Mouse (Mus musculus) adrenal gland, adult (tissue): Measurements from ENCODE around the gene Ptpn11.

Experiments
- DNase-seq, 2 experiments: peaks; one replicate each; pipeline ENCODE4 v3.0.0; 2022 to 2023; ENCODE audit warnings: low spot score in 1 of 2; ENCODE audit not compliant: inconsistent age in 2 of 2

Ptpn11 gene

DNA sequence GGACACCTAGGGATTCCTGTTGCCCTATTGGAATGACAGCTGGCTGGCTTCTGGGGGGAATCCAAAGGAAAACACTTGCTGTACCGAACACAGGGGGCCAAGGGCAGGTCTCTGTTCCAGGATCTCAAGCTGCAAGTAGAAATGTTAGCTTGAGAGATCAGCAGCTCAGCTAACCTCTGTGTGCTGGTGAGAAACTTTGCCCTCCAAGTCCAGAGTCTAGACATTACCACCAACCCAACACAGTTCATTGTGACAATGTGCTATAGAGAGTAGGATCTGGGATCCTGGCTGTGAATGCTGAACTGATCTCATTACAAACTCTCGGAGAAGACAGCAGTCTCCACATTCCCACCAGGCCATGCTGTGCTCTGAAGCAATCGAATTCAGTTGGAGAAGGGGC is 59.4 kb downstream of the Ptpn11 start:
- DNase-seq: no peak

DNA sequence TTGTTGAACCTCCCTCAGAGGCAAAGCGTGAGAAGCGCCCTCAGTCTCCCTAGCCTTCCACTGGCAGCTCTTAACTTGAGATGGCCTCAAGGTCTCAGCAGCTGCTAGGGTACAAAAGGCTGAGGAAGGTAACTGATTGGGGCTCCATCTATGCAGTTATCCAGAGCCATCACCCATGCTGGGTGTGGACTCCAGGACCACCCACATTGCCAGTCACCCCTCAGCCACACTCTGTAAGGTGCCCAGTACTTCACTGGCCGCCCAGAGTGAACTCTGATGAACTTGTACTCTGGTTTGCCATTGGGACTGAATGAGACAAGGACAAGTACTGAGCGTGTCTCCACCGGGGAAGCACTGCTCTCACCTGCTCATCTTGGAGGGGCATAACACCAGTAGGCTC is 61.9 kb downstream of the Ptpn11 start:
- DNase-seq: no peak

DNA sequence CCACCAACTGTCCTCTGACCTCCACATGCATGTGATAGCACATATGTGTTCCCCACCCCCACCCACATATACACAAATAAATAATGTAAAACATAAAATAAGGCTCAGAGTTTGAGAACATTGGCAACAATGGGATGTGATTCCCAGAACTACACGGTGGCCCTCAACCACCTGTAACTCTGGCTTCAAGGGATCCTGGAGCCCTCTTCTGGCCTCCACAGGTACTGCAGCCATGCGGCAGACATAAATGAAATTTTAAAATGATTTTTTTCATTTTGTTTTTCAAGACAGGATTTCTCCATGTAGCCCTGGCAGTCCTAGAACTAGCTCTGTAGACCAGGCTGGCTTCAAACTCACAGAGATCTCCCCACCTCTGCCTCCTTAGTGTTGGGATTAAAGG is 65.1 kb downstream of the Ptpn11 start:
- DNase-seq: no peak

DNA sequence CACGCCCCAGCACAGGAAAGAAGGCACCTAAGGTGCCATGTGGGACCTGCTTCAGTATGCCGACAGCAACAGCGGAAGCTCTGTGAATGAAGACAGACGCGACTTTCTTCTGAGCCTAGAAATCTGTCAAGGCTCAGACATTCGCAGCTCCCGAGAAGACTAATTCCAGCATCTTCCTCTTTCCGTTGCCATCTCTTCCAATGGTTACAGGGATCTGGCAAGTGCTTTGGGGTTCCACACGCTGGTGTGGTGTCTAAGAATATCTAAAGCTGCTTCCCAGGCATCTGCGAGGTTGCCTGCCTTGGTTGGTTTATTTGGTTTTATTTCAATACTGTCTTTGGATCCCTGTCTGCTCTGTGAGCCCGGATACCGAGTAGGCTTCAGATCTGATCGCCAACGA is 65.6 kb downstream of the Ptpn11 start:
- DNase-seq: no peak

DNA sequence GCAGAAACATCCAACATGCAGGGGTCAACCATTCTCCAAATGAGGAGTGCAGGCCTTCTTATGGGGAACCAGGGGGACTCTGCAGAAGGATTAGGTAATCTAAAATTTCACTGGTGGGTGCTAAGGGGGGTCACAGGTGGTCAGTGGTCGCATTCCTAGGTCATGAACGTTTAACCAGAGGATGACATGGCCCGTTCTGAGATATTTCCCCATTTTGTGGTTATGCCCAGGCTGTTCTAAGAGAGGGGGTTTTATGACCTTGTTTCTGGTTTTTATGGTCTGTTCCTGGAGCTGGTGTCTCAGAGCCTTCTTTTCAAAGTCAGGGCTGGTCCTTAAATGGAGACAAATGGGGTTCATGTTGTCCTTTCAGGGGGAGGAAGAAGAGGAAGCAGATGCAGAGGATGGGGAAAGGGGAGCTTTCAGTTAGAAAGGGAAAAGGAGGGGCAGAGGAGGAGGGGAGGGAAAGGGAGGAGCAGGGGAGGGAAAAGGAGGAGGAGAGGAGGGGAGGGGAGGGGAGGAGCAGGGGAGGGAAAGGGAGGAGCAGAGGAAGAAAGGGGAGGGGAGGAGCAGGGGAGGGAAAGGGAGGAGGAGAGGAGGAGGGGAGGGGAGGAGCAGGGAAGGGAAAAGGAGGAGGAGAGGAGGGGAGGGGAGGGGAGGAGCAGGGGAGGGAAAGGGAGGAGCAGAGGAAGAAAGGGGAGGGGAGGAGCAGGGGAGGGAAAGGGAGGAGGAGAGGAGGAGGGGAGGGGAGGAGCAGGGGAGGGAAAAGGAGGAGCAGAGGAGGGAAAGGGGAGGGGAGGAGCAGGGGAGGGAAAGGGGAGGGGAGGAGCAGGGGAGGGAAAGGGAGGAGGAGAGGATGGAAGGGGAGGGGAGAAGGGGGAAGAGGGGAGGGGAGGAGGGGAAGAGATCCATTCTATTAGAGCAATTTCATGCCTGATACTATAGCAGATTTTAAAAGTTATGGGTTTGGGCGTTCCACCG is 66.7 kb downstream of the Ptpn11 start:
- no peak for DNase-seq

DNA sequence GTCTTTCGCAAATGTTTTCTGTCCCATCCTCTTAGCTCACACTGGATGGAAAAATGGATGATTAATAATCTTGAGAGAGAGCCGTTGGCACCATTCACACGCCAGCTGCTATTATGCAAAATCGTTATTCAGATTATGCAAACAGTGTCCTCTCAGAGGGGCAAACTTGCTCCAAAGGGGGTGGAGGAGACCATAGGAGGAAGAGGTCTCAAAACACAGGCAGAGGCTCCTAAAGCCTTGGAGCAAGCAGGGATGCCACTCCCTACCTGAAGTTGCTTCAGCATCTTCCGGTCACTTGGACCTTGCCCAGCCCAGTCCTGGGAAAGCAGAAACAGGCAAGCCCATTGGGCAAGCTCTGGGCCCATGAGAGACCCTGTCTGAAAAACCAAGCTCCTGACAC is 67.8 kb downstream of the Ptpn11 start:
- no peak for DNase-seq

DNA sequence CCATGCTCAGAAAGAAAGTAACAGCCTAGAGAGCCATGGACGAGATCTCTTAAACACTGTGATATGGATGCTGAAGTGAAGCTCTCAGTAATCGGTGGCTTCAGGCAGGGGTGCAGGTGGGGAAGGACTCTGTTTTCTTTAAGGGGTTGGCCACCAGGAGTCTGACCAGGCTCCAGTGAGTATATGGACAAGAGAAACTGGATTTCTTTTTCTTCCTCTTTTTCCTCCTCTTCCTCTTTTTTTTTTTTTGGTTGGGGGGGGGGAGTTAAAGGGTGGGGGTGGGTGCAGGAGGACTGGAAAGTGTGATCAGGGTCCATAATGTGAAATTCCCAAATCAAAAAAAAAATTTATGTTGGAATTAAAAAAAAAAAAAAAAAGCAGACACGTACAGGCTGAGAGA is 68.6 kb downstream of the Ptpn11 start:
- no peak for DNase-seq

DNA sequence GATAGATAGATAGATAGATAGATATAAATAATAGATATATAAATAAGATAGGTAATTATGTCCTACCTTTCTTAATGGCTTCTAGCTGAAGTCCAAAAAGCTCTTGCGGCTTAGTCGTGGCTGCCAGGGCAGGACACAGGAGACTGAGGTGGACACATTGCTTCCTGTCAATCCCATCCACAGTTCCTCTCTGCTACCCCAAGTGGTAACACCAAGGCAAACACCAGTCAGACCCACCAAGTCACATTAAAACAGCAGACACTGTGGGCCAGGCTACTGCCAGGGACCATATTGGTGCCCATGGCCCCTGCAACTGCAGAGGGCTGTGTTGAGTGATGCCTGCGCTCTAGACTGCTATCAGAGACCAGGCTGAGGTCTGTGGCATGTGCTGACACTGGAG is 69.2 kb downstream of the Ptpn11 start:
- no peak for DNase-seq

DNA sequence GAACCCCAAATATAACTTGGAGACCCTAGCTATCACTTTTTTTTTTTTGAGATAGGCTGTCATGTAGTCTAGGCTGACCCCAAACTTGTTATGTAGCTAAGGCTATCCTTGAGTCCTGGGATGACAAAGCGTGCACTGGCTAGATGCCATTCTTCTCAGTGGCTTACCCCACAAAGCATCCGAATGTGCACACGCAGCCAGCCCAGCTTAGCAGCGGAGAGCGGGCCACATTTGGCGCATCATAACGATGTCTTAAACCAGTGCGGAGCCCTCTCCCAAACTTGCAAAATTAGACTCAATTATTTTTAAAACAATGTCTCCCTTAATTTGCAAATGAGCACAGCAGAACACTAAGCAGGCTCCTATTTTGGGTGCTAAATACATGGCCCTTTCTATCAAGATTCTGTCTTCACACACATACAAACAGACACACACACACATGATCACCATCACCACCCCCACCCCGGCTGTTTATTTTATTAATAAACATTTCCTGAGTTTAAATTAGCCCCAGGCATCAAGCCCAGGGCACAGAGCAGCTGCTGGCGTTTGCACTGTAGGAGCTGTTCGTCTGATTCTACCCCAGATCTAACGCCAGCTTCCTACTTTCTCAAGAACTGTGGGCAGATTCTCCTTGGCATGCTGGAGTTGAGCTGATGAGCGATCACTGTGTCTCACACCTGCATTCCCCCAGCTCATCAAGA is 71.7 kb downstream of the Ptpn11 start:
- no peak for DNase-seq

DNA sequence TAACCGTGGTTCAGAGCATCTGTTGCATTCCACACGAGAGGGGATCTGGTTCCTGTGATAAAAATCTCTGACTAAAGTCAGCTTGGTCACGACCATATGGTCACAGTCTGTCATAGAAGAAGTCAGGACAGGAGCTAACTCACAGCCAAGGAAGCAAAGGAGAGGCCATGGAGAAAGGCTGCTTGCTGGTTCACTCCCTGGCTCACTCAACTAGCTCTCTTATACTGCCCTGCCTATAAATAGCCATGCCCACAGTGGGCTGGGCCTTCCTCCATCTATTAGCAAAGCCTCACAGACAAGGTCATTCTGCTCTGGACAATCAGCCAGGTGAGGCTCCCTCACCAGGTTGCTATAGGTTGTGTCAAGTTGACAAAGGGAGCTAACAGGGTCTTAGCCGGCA is 72.9 kb downstream of the Ptpn11 start:
- no peak for DNase-seq

DNA sequence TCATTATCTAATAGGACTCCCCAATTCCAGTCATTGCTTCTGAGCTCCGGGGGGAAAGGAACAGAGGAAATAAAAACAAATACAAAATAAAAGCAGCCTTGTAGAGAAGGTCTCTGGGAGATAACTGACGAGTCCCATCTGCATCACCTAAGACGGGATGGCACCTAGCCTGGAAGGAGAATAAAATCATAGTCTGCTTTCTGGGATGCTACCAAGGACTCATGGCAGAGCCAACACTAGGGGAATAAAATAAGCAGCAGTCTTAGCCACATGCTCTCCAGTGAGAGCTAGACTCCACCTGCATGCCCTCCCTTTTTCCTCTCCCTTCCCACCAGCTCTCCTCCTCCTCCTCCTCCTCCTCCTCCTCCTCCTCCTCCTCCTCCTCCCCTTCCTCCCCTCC is 74.3 kb downstream of the Ptpn11 start:
- no peak for DNase-seq

DNA sequence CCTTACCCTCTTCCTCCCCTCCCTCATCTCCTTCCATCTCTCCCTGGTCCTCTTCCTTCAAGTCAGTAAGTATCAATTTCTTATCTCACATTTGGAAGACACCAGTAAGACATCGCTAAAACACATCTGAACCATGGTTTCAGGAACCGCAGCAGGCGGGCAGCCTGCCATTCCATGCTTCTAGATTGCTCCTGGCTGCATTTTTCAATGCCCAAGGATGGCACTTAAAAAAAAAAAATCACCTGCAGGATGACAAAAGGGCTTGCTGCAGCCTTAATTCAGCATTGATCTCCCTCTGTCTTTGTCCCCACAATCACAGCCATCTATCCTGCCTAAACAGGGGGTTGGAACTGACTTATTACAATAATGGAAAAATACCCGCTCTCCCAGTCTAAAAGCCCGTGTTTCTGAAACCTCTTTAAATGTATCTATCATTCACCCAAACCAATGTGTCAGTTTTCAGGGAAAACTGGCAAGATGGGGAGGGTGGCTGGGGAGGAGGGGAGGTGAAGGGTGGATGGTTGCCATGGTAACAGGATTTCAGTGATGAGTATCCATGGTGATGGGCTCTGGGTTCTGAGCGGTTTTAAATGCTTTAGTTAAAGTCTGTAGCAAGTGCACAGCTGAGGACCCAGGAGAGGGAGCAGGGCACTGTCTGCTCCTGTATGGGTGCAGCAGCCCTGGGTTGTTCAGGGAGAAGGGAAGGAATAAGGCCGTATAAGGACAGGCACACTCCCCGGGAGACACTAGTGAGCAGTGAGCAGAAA is 75.6 kb downstream of the Ptpn11 start:
- DNase-seq: no peak

DNA sequence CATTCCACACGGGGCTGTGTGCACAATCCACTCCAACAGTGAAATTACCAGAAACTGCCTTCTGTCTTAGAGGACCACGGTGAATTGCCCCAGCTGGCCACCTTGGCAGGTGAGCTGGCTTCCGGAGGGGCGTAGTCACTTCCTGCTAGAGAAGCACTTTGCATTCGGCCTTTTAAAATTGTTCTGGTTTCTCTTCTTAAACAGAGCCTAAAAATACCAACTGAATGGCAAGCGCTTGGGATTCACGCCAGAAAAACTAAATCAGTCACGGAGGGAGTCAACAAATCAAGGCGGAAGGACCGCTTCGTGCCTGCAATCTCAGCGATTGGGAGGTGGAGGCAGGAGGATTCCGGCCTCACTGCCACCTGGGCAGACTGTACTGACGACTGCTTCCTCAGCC is 77.0 kb downstream of the Ptpn11 start:
- DNase-seq: no peak

DNA sequence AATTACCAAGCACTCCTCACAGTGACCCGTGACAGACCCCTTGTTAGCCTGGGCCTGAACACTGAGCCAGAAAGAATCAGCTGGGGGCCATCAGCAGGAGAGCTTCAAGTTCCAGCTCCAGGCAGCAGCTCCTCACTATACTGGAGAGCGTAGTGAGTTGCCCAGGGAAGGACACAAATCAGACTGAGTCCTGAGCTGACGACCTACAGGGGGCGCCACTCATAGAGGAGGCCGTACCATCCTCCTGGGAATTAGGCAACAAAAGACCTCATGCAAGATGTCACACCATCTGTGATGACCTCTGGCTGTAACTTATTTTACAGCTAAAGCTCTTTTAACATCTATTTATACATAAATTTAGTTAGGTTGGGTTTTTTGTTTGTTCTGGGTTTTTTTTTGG is 78.8 kb downstream of the Ptpn11 start:
- DNase-seq: no peak

DNA sequence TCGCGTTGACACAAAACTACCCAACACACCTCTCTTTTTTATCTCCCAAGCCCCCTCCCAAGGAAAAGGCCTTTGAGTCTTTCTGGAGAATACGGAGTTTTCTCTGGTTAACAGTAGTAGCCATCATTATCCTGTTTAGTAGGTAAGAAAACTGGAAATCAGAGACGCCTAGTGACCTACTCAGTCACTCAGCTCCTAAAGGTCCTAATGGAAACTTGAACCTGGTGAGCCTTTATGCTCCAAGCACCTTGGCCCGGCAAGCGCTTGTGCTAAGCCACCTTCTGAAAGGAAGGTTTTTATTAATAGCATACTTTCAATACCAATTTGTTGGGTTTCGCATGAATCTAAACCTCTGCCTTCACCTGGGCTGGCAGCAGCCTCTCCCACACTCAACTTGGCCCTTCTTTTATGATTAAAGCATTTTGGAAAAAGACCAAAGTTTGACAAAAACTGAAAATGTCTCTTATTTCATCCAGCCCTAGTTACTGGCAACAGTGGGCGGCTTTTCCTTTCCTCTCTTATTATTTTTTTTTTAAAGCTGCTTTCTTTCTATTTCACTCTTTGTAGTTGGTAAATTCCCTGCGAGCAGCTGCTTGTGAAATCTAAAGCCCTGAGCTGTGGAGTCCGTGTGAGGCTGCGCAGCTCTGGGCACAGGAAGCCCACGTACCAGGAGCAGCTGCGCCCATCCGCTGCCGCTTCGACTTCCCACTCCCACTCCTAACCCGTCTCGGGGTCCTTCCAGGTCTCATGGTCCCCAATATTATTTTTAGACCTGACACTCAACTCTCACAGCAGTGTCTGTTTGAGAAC is 79.9 kb downstream of the Ptpn11 start:
- no peak for DNase-seq

DNA sequence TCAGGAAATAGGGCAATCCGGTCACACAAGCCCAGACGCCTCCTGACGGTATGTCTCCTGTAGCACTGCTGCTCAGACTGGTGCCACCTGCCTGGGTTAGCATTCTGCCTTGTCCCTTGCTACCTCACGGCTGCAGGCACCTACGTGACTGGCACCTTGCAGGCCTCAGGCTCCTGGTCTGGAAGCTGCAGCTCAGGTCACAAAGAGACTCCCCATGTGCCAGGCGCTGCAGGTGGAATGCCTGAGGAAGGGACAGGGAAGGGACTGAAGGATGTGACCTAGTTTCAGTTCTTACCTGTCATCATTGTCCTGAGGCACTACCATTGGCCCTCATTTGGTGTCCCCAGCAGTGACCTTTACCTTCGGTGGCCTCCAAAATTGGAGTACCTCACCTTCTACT is 82.0 kb downstream of the Ptpn11 start:
- no peak for DNase-seq

DNA sequence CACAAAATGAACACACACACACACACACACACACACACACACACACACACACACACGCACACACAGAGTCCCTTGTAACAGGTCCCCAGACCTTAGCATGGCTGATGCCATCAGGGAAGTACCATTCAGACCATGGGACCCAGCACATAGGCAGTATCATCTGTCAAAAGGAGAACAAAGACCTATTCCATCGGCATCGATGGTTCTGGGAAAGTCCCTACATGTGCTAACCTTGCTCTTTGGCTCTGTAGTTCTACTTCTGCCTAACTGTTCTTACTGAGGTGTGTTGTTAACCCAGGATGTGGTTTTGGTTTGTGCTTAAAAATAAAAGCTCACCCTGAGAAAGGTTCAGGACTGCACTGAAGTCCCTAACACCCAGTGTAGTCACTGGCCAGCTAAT is 84.3 kb downstream of the Ptpn11 start:
- DNase-seq: no peak

DNA sequence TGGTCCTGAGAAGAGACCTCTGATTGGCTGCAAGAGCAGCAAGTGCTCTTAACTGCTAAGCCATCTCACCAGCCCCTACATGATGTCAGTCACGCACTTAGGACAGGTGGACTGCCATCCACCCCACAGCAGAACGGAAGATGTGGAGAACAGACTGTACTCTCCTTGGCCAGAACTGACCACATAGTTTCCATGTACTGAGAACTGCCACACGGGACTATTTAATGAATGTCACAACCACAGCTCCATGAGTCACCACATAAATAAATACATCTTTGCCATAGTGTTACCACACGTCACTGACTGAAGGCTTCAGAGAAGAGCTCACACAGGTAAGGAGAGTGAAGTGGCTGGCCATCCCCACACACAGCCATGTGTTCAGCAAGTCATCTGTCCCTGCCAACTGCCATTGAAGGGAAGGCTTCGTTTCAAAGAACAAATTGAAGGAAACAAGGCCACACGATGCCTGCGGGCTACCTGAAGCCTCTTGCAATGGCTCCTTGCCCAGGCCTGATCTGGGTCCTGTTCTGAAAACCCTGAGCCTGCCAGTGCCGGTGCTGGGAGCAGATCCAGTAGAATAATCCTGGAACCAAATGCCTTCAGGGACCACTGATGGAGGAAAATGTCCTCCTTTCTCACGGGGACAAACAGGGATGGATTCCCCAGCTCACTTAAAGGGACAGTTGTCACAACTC is 90.2 kb downstream of the Ptpn11 start:
- no peak for DNase-seq

DNA sequence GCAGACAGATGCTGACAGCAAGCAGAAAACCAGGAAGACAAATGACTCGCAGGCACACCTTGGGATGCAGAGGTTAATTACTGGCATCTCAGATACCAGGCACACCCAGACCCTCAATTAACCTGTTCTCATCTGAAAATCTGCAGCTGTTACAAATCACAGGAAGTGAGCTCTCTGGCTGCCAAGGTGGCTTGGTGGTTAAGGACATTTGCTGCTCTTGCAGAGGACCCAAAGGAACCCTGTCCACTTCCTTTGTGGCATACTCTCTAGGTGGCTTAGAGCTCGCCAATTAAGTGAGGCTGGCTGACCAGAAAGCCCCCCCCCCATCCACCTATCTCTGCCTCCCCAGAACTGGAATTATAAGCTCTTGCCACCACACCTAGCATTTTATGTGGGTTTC is 91.1 kb downstream of the Ptpn11 start:
- DNase-seq: no peak

DNA sequence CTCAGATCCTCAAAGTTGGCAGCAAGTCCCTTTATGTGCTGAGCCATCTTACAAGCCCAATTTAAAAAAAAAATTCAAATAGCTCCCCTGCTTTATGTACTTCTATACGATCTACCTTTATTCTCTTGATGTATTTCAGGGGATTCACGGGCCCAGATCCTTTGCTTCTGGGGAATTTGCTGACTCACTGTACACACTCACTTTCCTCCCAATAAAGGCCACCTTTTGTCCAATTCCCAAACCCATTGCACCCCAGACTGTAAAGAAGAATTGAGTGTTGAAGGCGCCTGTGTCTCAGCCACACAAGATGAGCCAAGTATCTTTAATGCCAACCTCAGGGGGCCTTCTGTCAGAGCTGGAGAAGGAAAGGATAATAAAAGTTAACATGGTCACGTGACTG is 93.2 kb downstream of the Ptpn11 start:
- DNase-seq: no peak
